Mouse (Mus musculus): Measurements from ENCODE around the gene Hes1.

Hes1 gene

DNA sequence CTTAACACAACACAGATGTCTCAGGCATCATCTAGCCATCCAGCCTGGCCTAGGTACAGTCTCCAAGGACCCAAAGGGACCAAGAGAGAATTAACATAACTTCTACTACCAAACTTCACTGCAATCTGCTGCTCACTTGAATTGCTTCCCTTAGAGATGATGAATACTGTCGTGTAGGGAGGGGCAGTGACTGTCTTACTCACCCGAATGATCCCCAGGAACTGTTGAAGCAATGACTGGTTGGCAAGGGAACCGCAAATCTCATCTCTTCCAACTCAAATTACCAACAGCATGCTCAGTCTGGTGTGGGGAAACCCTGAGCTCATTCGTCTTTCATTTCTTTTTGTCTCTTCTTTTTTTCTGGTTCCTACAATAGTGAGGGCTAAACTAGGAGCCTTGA is 21.3 kb upstream of the Hes1 start:
- Histone ChIP-seq H3K27me3 (ENCODE audit: insufficient read depth, low read length) (peaks cover 7% of the 10 kb centered on the region; the same call in 1 of the 2 replicates), H3K36me3 (ENCODE audit: insufficient read depth, low read length) (no peaks in the 10 kb centered on the region), H3K9me3 (ENCODE audit: low read length) (no peaks in the 10 kb centered on the region), H3K4me1 (replicated peaks; ENCODE audit: low read depth, low read length) (peaks cover 63% of the 10 kb centered on the region), H3K4me3 (replicated peaks; ENCODE audit: low read length) (no peak overlapping the region)
- TF ChIP-seq POU5F1 (IDR thresholded peaks at IDR 0.05; ENCODE audit: borderline replicate concordance, low read length) (no peak), NANOG (IDR thresholded peaks at IDR 0.05; ENCODE audit: borderline replicate concordance, low read length) (no peak), CTCF (conservative IDR thresholded peaks at IDR 0.05; ENCODE audit: low read length) (no peak)

DNA sequence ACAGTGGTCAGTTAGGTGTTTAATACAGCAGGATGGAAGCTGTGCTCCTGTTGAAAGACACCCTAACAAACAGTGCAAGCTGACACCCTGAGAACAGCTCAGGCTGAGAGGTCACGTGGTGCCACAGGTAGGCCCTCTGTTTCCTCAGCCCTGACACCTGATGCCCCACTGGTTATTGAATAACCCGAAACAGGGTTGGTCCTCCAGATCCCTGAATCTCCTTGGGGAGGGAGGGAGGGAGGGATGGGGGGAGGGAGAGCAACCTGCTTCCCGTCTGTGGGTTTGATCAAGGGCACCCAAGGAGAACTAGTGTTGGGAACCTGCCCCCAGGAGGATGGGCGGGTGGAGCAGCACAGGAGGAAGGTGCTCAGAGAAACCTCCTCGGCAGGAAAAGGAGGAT is 18.6 kb upstream of the Hes1 start:
- Histone ChIP-seq H3K4me3 (replicated peaks; ENCODE audit: low read length) (no peak overlapping the region), H3K36me3 (ENCODE audit: insufficient read depth, low read length) (no peaks in the 10 kb centered on the region), H3K9me3 (ENCODE audit: low read length) (no peaks in the 10 kb centered on the region), H3K4me1 (replicated peaks; ENCODE audit: low read depth, low read length) (peaks cover 45% of the 10 kb centered on the region), H3K27me3 (ENCODE audit: insufficient read depth, low read length) (peaks cover 4% of the 10 kb centered on the region; the same call in 1 of the 2 replicates)
- TF ChIP-seq NANOG (IDR thresholded peaks at IDR 0.05; ENCODE audit: borderline replicate concordance, low read length) = no peak

DNA sequence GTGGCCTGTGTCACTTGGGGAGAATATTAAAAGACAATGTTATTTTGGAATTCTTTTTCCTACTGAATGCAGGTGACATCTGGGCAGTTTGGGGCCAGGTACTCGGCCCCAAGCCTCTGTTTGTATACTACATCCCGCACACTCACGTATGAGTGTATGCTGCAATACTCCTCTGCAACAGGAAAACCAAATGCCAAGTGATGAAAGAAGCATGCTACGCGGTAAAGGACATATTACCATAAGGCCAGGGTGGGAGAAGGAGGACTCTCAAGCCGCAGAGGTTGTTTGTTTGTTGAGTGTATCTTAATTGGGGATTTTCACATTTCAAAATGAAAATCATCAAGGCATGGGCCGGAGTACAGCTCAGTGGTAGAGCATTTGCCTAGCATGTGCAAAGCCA is 17.2 kb upstream of the Hes1 start:
- Histone ChIP-seq H3K9me3 (ENCODE audit: low read length) (no peaks in the 10 kb centered on the region), H3K27me3 (ENCODE audit: insufficient read depth, low read length) (peaks cover 4% of the 10 kb centered on the region; the same call in 1 of the 2 replicates), H3K36me3 (ENCODE audit: insufficient read depth, low read length) (no peaks in the 10 kb centered on the region), H3K4me3 (replicated peaks; ENCODE audit: low read length) (peak overlapping the region; percentile 20; the same call in 1 of the 2 replicates), H3K4me1 (replicated peaks; ENCODE audit: low read depth, low read length) (peaks cover 47% of the 10 kb centered on the region)
- TF ChIP-seq CTCF (conservative IDR thresholded peaks at IDR 0.05; ENCODE audit: low read length) (no peak), POU5F1 (IDR thresholded peaks at IDR 0.05; ENCODE audit: borderline replicate concordance, low read length) (no peak), NANOG (IDR thresholded peaks at IDR 0.05; ENCODE audit: borderline replicate concordance, low read length) (no peak)

DNA sequence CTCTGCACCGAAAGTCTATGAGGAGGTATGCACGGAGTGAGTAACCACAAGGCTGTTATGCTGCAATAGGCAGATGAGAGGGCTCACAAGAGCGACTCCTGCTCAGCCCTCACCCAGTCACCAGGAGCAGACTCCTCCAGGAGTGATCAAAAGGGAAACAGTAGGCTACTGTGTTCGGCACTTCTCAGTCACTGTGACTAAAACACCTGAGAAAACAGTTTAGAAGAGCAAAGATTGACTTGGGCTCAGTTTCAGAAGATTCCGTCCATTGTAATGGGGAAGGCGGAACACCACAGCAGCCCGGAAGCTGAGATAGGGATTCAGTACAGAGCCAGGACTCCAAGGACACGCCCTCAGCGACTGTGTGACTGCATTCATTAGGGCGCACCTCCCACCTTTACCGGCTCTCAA is 16.8 kb upstream of the Hes1 start:
- H3K27me3 ChIP-seq (ENCODE audit: insufficient read depth, low read length) = peaks cover 4% of the 10 kb centered on the region; the same call in 1 of the 2 replicates
- H3K36me3 ChIP-seq (ENCODE audit: insufficient read depth, low read length) = no peaks in the 10 kb centered on the region
- H3K4me3 ChIP-seq (replicated peaks; ENCODE audit: low read length) = peak overlapping the region; percentile 20; the same call in 1 of the 2 replicates
- TF ChIP-seq CTCF (conservative IDR thresholded peaks at IDR 0.05; ENCODE audit: low read length) = no peak
- TF ChIP-seq NANOG (IDR thresholded peaks at IDR 0.05; ENCODE audit: borderline replicate concordance, low read length) = no peak
- TF ChIP-seq POU5F1 (IDR thresholded peaks at IDR 0.05; ENCODE audit: borderline replicate concordance, low read length) = no peak
- H3K4me1 ChIP-seq (replicated peaks; ENCODE audit: low read depth, low read length) = peaks cover 50% of the 10 kb centered on the region
- no peaks in the 10 kb centered on the region for H3K9me3 ChIP-seq (ENCODE audit: low read length)

DNA sequence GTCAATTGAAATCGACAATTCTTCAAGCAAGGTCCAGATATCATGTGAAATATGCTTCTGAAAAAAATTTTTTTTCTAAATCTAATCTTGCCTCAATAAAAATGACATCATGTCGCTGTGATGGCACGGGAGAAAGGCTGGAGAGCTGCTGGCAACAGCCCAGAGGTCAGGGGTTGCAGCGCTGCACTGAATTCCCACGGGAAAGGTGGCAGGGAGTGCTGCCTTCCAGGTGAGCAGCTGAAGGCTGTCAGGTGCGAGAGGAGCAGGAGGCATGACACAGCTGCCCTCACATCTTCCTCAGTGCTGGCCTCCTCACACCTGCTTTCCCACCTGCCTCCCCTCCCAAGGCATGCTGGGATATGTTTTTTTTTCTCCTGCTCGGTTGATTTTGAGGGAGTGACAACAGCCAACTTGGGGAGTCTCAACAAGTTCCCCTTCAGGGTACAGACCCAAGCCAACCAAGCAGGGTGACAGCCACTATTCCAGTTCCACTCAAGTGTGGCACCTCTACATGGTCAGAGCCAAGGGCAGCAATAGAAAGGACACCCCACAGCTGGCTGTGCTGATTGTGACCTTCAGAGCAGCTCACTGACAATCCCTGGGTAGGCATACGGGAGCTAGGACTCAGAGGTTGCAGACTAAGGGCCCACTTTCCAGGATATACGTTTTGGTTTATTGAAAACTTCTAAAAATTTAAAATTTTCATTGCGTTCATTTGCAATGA is 13.3 kb upstream of the Hes1 start:
- Histone ChIP-seq H3K27me3 (ENCODE audit: insufficient read depth, low read length) (peaks cover 4% of the 10 kb centered on the region; the same call in 1 of the 2 replicates), H3K36me3 (ENCODE audit: insufficient read depth, low read length) (no peaks in the 10 kb centered on the region), H3K4me1 (replicated peaks; ENCODE audit: low read depth, low read length) (peaks cover 48% of the 10 kb centered on the region), H3K4me3 (replicated peaks; ENCODE audit: low read length) (no peak overlapping the region), H3K9me3 (ENCODE audit: low read length) (no peaks in the 10 kb centered on the region)
- TF ChIP-seq POU5F1 (IDR thresholded peaks at IDR 0.05; ENCODE audit: borderline replicate concordance, low read length) = no peak
- TF ChIP-seq CTCF (conservative IDR thresholded peaks at IDR 0.05; ENCODE audit: low read length) = no peak

DNA sequence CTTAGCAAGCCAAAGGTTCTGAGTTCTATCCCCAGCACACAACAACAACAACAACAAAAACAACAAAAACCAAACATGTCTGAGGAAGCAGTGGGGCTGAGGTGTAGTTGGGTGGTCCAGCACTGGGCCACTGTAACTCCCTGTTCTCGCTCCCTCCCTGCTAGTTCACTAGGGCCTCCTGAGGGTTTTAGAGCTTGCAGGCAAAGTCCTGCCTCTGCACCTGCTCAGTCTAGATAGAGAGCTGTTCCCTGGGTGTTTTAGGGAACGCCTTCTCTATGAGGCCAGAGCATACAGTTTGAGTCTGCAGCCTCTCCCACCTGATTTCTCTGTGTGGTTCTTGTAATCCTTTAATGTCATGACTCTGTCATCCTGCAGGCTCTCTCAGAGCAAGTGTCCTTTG is 11.9 kb upstream of the Hes1 start:
- Histone ChIP-seq H3K27me3 (ENCODE audit: insufficient read depth, low read length) (peaks cover 4% of the 10 kb centered on the region; the same call in 1 of the 2 replicates), H3K36me3 (ENCODE audit: insufficient read depth, low read length) (no peaks in the 10 kb centered on the region), H3K4me3 (replicated peaks; ENCODE audit: low read length) (no peak overlapping the region), H3K4me1 (replicated peaks; ENCODE audit: low read depth, low read length) (peaks cover 44% of the 10 kb centered on the region), H3K9me3 (ENCODE audit: low read length) (no peaks in the 10 kb centered on the region)
- TF ChIP-seq CTCF (conservative IDR thresholded peaks at IDR 0.05; ENCODE audit: low read length) (no peak), NANOG (IDR thresholded peaks at IDR 0.05; ENCODE audit: borderline replicate concordance, low read length) (no peak), POU5F1 (IDR thresholded peaks at IDR 0.05; ENCODE audit: borderline replicate concordance, low read length) (no peak)

DNA sequence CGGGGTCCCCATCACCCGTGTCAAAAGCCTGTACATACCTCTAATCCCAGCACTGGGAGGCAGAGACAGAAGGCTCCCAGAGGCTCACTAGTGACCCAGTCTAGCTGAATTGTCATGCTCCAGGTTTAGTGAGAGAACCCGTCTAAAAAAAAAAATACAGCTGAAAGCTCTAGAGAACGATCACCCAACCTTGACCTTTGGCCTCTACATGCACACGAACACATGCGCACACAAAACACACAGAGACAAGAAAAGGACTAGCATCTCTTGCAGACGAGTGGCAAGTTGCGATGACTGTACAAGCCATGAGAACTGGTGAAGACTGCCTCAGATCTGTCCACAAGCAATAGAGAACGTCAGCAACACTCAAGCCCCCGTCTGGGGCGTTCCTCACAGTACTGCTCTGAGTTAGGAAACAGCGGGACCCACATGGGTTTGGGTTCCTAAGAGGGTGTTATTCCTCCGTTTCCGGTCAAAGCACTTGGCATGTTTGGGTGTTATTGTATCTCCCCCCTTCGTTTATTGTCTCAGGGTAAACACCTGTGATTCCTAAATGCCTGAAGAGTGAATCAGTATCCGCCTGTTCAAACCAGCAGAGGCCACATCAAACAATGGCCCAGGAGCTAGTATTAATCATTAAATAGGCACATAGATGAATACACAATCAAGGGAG is 11.2 kb upstream of the Hes1 start:
- TF ChIP-seq CTCF (conservative IDR thresholded peaks at IDR 0.05; ENCODE audit: low read length) (no peak), POU5F1 (IDR thresholded peaks at IDR 0.05; ENCODE audit: borderline replicate concordance, low read length) (no peak), NANOG (IDR thresholded peaks at IDR 0.05; ENCODE audit: borderline replicate concordance, low read length) (no peak)
- Histone ChIP-seq H3K9me3 (ENCODE audit: low read length) (no peaks in the 10 kb centered on the region), H3K36me3 (ENCODE audit: insufficient read depth, low read length) (no peaks in the 10 kb centered on the region), H3K27me3 (ENCODE audit: insufficient read depth, low read length) (peaks cover 4% of the 10 kb centered on the region; the same call in 1 of the 2 replicates), H3K4me1 (replicated peaks; ENCODE audit: low read depth, low read length) (peaks cover 44% of the 10 kb centered on the region), H3K4me3 (replicated peaks; ENCODE audit: low read length) (no peak overlapping the region)

DNA sequence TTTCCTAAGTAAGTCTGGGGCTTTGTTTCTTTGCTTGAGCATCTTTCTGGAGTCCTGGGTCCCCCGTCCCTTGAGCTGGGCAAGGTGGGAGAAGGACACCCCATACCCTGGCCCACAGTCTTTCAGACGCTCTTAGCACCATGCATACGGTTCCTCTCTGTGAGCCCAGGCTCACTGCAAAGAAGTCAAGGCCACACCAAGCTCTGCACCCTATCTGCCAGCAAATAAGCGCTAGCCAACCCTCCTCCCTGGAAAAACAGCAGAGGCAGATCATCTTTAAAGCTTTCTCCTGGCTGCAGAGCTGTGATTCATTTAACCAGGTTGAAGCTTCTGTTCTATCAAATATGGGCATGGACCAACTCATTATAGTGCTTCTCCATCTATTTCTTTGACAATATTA is 9.6 kb upstream of the Hes1 start:
- Histone ChIP-seq H3K27me3 (ENCODE audit: insufficient read depth, low read length) (no peaks in the 10 kb centered on the region), H3K36me3 (ENCODE audit: insufficient read depth, low read length) (no peaks in the 10 kb centered on the region), H3K4me1 (replicated peaks; ENCODE audit: low read depth, low read length) (peaks cover 51% of the 10 kb centered on the region), H3K9me3 (ENCODE audit: low read length) (no peaks in the 10 kb centered on the region), H3K4me3 (replicated peaks; ENCODE audit: low read length) (no peak overlapping the region)
- TF ChIP-seq POU5F1 (IDR thresholded peaks at IDR 0.05; ENCODE audit: borderline replicate concordance, low read length) (no peak), CTCF (conservative IDR thresholded peaks at IDR 0.05; ENCODE audit: low read length) (no peak), NANOG (IDR thresholded peaks at IDR 0.05; ENCODE audit: borderline replicate concordance, low read length) (no peak)
